Mouse (Mus musculus): ENCODE data around the gene Zfp280b.
"Not testable (repeated sequence)": the region's sequence is repeated elsewhere in the genome, so short reads cannot be mapped to it uniquely, and the experiment has no call there.

DNA sequence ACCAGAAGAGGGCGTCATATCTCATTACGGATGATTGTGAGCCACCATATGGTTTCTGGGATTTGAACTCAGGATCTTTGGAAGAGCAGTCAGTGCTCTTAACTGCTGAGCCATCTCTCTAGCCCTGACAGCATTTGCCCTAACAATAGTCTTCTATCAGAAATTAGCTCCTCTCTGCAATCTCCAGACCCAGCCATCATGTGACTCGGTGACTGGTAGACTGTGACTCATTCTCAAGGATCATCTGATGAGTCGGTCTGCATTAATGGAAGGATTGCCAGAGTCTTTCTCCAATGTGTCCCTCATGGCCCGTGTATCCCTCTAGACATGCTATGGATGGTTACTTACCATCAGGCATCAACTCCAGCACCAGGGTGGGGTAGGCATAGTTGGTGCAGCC lies 39.6 kb downstream of the Zfp280b start:
- TF ChIP-seq POLR2A (IDR thresholded peaks at IDR 0.05; ENCODE audit: low read depth, low read length); CTCF (IDR thresholded peaks at IDR 0.05; ENCODE audit: borderline replicate concordance, insufficient read depth, low read length): not testable (repeated sequence)

All from embryonic fibroblast, embryonic 13.5 days (primary cell).